Mouse (Mus musculus) macrophage (primary cell): Measurements from ENCODE around the gene Cacna1d. TPM values are rescaled to one million over a fixed set of nuclear protein-coding genes. Genes with fewer than 3 reads are reported as not detected.

Source experiments
- H3K27ac ChIP-seq: fragments of 350-480 bp; formaldehyde crosslinking; 2 replicates; pipeline ENCODE4 v1.9.0; 2021
- H3K36me3 ChIP-seq: fragments of 350-480 bp; formaldehyde crosslinking; 2 replicates; pipeline ENCODE4 v1.9.0; 2021; ENCODE audit errors: inconsistent target
- H3K4me3 ChIP-seq: fragments of 350-480 bp; formaldehyde crosslinking; 2 replicates; pipeline ENCODE4 v1.9.0; 2021; ENCODE audit errors: inconsistent target
- H3K79me2 ChIP-seq: fragments of 350-480 bp; formaldehyde crosslinking; 2 replicates; pipeline ENCODE4 v1.9.0; 2021; ENCODE audit errors: inconsistent target
- WGBS: methylation state at CpG from one replicate; pipeline ENCODE4 v1.1.7; 2026; ENCODE audit warnings: inconsistent platforms; ENCODE audit not compliant: missing documents; 5-methylcytosine and 5-hydroxymethylcytosine counted together
- polyA plus RNA-seq: library from polyadenylated mRNA; stranded (reverse); fragments of 250-400 nt; gene quantifications from 3 replicates; pipeline ENCODE4 v1.2.4, GENCODE M21; 2018; ENCODE audit warnings: inconsistent platforms

The Cacna1d gene
- polyA plus RNA-seq, 1 experiment from 2014 or later = 2.5 TPM

- 84% methylated on average over 2 of the region's 2 CpGs for WGBS
- peaks cover 14% of the 10 kb centered on the region; the same call in 1 of the 2 replicates for H3K36me3 ChIP-seq
- no peak overlapping the region for H3K27ac ChIP-seq
- no peak overlapping the region for H3K4me3 ChIP-seq
- H3K79me2 ChIP-seq = peaks cover 79% of the 10 kb centered on the region; the same call in 1 of the 2 replicates
Measured at GRCm38 (mm10) chr14:30498202-30498601, 6.9 kb upstream of the Cacna1d start.

GRCm38 (mm10) chr14:30494998-30495397 is 3.7 kb upstream of the Cacna1d start:
- WGBS = 93% methylated on average over 6 of the region's 6 CpGs
- H3K79me2 ChIP-seq = peaks cover 71% of the 10 kb centered on the region; the same call in 1 of the 2 replicates
- no peak overlapping the region for H3K4me3 ChIP-seq
- H3K27ac ChIP-seq = no peak overlapping the region
- H3K36me3 ChIP-seq = peaks cover 32% of the 10 kb centered on the region

GRCm38 (mm10) chr14:30493276-30493675 is 2.0 kb upstream of the Cacna1d start:
- H3K36me3 ChIP-seq = peaks cover 33% of the 10 kb centered on the region
- WGBS = 87% methylated on average over 1 of the region's 1 CpGs

GRCm38 (mm10) chr14:30479361-30479948 is 11.8 kb downstream of the Cacna1d start, which contains the start of gene Dcp1a:
TSS of gene Dcp1a (plus strand) at chr14:30479535.
- peaks cover 33% of the 10 kb centered on the region for H3K79me2 ChIP-seq
- peaks cover 24% of the 10 kb centered on the region; the same call in 1 of the 2 replicates for H3K36me3 ChIP-seq
- WGBS = under 1% methylated on average over 37 of the region's 39 CpGs
- peak within 1 kb of the TSS; percentile 70 for H3K27ac ChIP-seq
- H3K4me3 ChIP-seq = peak within 1 kb of the TSS; percentile 97

More at GRCm38 (mm10) chr14:30493276-30493675, 2.0 kb upstream of the Cacna1d start:
- peaks cover 59% of the 10 kb centered on the region; the same call in 1 of the 2 replicates for H3K79me2 ChIP-seq
- H3K4me3 ChIP-seq = no peak overlapping the region
- H3K27ac ChIP-seq = no peak overlapping the region

- 92% methylated on average over 5 of the region's 6 CpGs for WGBS
- H3K4me3 ChIP-seq = no peak overlapping the region
- no peaks in the 10 kb centered on the region for H3K36me3 ChIP-seq
- H3K79me2 ChIP-seq = no peaks in the 10 kb centered on the region
- no peak overlapping the region for H3K27ac ChIP-seq
Measured at GRCm38 (mm10) chr14:30474416-30474815, 16.8 kb downstream of the Cacna1d start.

GRCm38 (mm10) chr14:30473605-30474004 is 17.6 kb downstream of the Cacna1d start:
- Histone ChIP-seq H3K36me3 (no peaks in the 10 kb centered on the region), H3K79me2 (no peaks in the 10 kb centered on the region), H3K4me3 (no peak overlapping the region), H3K27ac (no peak overlapping the region)
- WGBS = 95% methylated on average over 5 of the region's 5 CpGs

GRCm38 (mm10) chr14:30463312-30463711 is 27.9 kb downstream of the Cacna1d start:
- 84% methylated on average over 4 of the region's 4 CpGs for WGBS
- Histone ChIP-seq H3K79me2 (no peaks in the 10 kb centered on the region), H3K27ac (no peak overlapping the region), H3K4me3 (no peak overlapping the region), H3K36me3 (no peaks in the 10 kb centered on the region)

GRCm38 (mm10) chr14:30459891-30460523 is 31.2 kb downstream of the Cacna1d start:
- H3K4me3 ChIP-seq = no peak overlapping the region
- H3K79me2 ChIP-seq = no peaks in the 10 kb centered on the region
- 12% methylated on average over 14 of the region's 14 CpGs for WGBS
- H3K27ac ChIP-seq = no peak overlapping the region
- H3K36me3 ChIP-seq = no peaks in the 10 kb centered on the region

GRCm38 (mm10) chr14:30458820-30459219 is 32.4 kb downstream of the Cacna1d start:
- Histone ChIP-seq H3K4me3 (no peak overlapping the region), H3K27ac (peak overlapping the region; percentile 89; the same call in 1 of the 2 replicates)
- 84% methylated on average over 3 of the region's 3 CpGs for WGBS

GRCm38 (mm10) chr14:30457897-30458296 is 33.4 kb downstream of the Cacna1d start:
- no peak overlapping the region for H3K4me3 ChIP-seq
- no peaks in the 10 kb centered on the region for H3K79me2 ChIP-seq
- WGBS = 0% methylated on average over 2 of the region's 2 CpGs
- no peaks in the 10 kb centered on the region for H3K36me3 ChIP-seq
- peak overlapping the region; percentile 89 for H3K27ac ChIP-seq

More at GRCm38 (mm10) chr14:30458820-30459219, 32.4 kb downstream of the Cacna1d start:
- Histone ChIP-seq H3K36me3 (no peaks in the 10 kb centered on the region), H3K79me2 (no peaks in the 10 kb centered on the region)

- H3K4me3 ChIP-seq = no peak overlapping the region
- H3K79me2 ChIP-seq = no peaks in the 10 kb centered on the region
- H3K36me3 ChIP-seq = no peaks in the 10 kb centered on the region
- H3K27ac ChIP-seq = peak overlapping the region; percentile 89
- 68% methylated on average over 7 of the region's 7 CpGs for WGBS
Measured at GRCm38 (mm10) chr14:30457436-30457835, 33.8 kb downstream of the Cacna1d start.

- no peak overlapping the region for H3K4me3 ChIP-seq
- WGBS = 50% methylated on average over 10 of the region's 13 CpGs
- no peaks in the 10 kb centered on the region for H3K79me2 ChIP-seq
- H3K36me3 ChIP-seq = no peaks in the 10 kb centered on the region
- no peak overlapping the region for H3K27ac ChIP-seq
Measured at GRCm38 (mm10) chr14:30455801-30456595, 35.3 kb downstream of the Cacna1d start.

- Histone ChIP-seq H3K4me3 (no peak overlapping the region), H3K27ac (no peak overlapping the region), H3K36me3 (no peaks in the 10 kb centered on the region), H3K79me2 (no peaks in the 10 kb centered on the region)
- WGBS = 61% methylated on average over 3 of the region's 3 CpGs
Measured at GRCm38 (mm10) chr14:30439915-30440314, 51.3 kb downstream of the Cacna1d start.

GRCm38 (mm10) chr14:30435316-30435715 is 55.9 kb downstream of the Cacna1d start:
- Histone ChIP-seq H3K27ac (no peak overlapping the region), H3K36me3 (no peaks in the 10 kb centered on the region), H3K4me3 (no peak overlapping the region), H3K79me2 (no peaks in the 10 kb centered on the region)
- 22% methylated on average over 5 of the region's 5 CpGs for WGBS
